Comparison of ENCODE assay signal across 8 mouse cellular contexts in the genomic region with DNA sequence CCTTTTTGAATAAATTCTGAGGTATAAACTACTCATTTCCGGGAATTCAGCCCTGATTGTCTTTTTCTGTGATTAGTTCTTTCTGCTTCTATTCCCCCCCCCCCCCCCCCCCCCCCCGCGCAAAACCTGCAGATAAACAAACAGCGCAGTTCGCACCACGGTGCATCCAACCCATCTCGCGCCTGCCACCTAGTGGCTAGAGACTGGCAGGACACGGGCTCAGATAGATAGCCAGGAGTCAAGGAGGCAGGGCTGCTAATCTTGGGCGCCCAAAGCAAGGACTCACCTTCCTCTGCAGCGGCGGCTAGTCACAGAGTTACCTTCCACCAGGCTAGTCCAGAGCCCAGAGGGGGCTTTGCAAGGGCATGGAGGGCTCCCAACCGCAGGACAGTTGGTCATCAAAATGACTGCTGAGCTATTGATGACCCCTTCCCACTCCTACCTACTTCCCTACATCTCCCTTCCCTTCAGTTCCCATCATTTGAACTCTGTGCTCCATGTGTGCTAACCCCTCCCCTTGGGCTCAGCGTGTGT. TPM values are rescaled to one million over a fixed set of nuclear protein-coding genes. Genes with fewer than 3 reads are reported as not detected.
A peak's percentile ranks its signal among the peaks of the same experiment; 100 is the strongest.
DNase-seq lines count a peak whose midpoint lies in the region; ATAC-seq lines count a peak whose summit lies in the region.

No protein-coding gene starts in this region.

- no peak overlapping the region for H3K27ac ChIP-seq in forebrain, embryonic 12.5 days
- no peak overlapping the region for H3K27ac ChIP-seq in hindbrain, embryonic 14.5 days

- peak; percentile 49 for DNase-seq in Muller cell, postnatal 12 days (ENCODE audit: inconsistent ontology term)
- peak; percentile 83 for DNase-seq in c-Kit-positive CD71-negative TER-119-negative erythroid progenitor cells, embryonic 14.5 days (ENCODE audit: low read depth)
- peak; percentile 86 for DNase-seq in hindbrain, embryonic 14.5 days (ENCODE audit: low spot score)
- DNase-seq in layer of hippocampus, adult 9-11 months: peak; percentile 77
- DNase-seq in lung, postnatal 4 days: peak; percentile 78 to 86
- DNase-seq in right cerebral cortex, postnatal 36 days (ENCODE audit: low spot score in 2 of 2): peak; percentile 49 to 59
- peak; percentile 56 to 82 for DNase-seq in urinary bladder, postnatal 4 days (ENCODE audit: low spot score in 2 of 2)

- no peak overlapping the region for H3K4me2 ChIP-seq in forebrain, embryonic 12.5 days
- H3K4me2 ChIP-seq in hindbrain, embryonic 14.5 days (replicated peaks): no peak overlapping the region

- H3K36me3 ChIP-seq in forebrain, embryonic 12.5 days (replicated peaks): no peaks in the 10 kb centered on the region
- no peaks in the 10 kb centered on the region for H3K36me3 ChIP-seq in hindbrain, embryonic 14.5 days (replicated peaks; ENCODE audit: control insufficient read depth, insufficient read depth)

- 10% methylated on average over 12 of the region's 14 CpGs for WGBS in forebrain, embryonic 12.5 days
- WGBS in hindbrain, embryonic 14.5 days: 9% methylated on average over 12 of the region's 14 CpGs

- 0 out of 2 replicates have a peak, but pooled peaks have one; percentile 33 for ATAC-seq in forebrain, embryonic 12.5 days (ENCODE audit: low FRiP score)
- 0 out of 2 replicates have a peak, but pooled peaks have one; percentile 27 for ATAC-seq in hindbrain, embryonic 14.5 days (ENCODE audit: low FRiP score)

- no peaks in the 10 kb centered on the region for H3K9me3 ChIP-seq in forebrain, embryonic 12.5 days
- H3K9me3 ChIP-seq in hindbrain, embryonic 14.5 days (ENCODE audit: control insufficient read depth, low read length): no peaks in the 10 kb centered on the region

- no peak overlapping the region for H3K4me3 ChIP-seq in forebrain, embryonic 12.5 days (replicated peaks)
- H3K4me3 ChIP-seq in hindbrain, embryonic 14.5 days (replicated peaks; ENCODE audit: low read length): no peak overlapping the region

- no peak overlapping the region for H3K9ac ChIP-seq in forebrain, embryonic 12.5 days
- H3K9ac ChIP-seq in hindbrain, embryonic 14.5 days: no peak overlapping the region

- peaks cover 52% of the 10 kb centered on the region for H3K27me3 ChIP-seq in forebrain, embryonic 12.5 days
- H3K27me3 ChIP-seq in hindbrain, embryonic 14.5 days (ENCODE audit: control insufficient read depth, insufficient read depth, low read length): peaks cover 5% of the 10 kb centered on the region; the same call in 1 of the 2 replicates

- no peaks in the 10 kb centered on the region for H3K4me1 ChIP-seq in forebrain, embryonic 12.5 days
- H3K4me1 ChIP-seq in hindbrain, embryonic 14.5 days (replicated peaks; ENCODE audit: control insufficient read depth, insufficient read depth, low read length): no peaks in the 10 kb centered on the region

RNA-seq across cellular contexts. Expression of gene Zfand2a, which starts 20.8 kb away (rescaled TPM):
- polyA plus RNA-seq in forebrain, embryonic 12.5 days (2016; fragmentation: Nextera tagmentation; extraction: Ambion mirVana): 10.4 and 12.9 TPM in 2 replicates
- polyA plus RNA-seq in hindbrain, embryonic 14.5 days (2014; fragmentation: Nextera tagmentation; extraction: Ambion mirVana): 13.9 and 15.9 TPM in 2 replicates

RNA-seq across cellular contexts. Expression of gene Uncx, which starts 38.2 kb away (rescaled TPM):
- 32.5 and 37.0 TPM in 2 replicates for polyA plus RNA-seq in forebrain, embryonic 12.5 days (2016; fragmentation: Nextera tagmentation; extraction: Ambion mirVana)
- 25.4 and 31.0 TPM in 2 replicates for polyA plus RNA-seq in hindbrain, embryonic 14.5 days (2014; fragmentation: Nextera tagmentation; extraction: Ambion mirVana)

RNA-seq across cellular contexts. Expression of gene 3110082I17Rik, which starts 44.8 kb away (rescaled TPM):
- 28.3 and 30.6 TPM in 2 replicates for polyA plus RNA-seq in forebrain, embryonic 12.5 days (2016; fragmentation: Nextera tagmentation; extraction: Ambion mirVana)
- polyA plus RNA-seq in hindbrain, embryonic 14.5 days (2014; fragmentation: Nextera tagmentation; extraction: Ambion mirVana): 12.7 and 13.6 TPM in 2 replicates
